Mouse (Mus musculus): ENCODE measurements around the gene Zswim9. TPM values are rescaled to one million over a fixed set of nuclear protein-coding genes. Genes with fewer than 3 reads are reported as not detected.

Gene Zswim9
- polyA plus RNA-seq, 1 experiment from 2014 or later = 3.7 TPM

DNA sequence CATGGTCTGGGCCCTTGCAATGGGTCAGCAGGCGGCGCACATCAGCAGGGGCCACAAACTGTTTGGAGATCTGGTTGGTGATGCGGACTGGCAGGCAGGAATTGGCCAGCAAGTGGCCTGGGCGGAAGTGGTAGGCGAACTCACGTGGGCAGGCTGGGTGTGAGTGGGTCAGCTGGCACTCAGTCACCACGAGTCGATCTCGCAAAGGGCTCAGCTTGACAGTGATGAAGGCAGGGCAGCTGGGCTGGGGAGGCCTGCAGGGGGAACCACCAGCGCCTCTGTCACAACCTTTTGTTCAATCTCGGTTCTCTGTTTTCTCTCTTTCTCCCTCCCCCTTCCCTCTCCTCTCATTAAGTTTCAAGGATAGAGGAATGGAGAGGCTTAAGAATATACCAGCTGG, 9.1 kb downstream of the Zswim9 start:
- DNase-seq (ENCODE audit: low spot score) = no peak

DNA sequence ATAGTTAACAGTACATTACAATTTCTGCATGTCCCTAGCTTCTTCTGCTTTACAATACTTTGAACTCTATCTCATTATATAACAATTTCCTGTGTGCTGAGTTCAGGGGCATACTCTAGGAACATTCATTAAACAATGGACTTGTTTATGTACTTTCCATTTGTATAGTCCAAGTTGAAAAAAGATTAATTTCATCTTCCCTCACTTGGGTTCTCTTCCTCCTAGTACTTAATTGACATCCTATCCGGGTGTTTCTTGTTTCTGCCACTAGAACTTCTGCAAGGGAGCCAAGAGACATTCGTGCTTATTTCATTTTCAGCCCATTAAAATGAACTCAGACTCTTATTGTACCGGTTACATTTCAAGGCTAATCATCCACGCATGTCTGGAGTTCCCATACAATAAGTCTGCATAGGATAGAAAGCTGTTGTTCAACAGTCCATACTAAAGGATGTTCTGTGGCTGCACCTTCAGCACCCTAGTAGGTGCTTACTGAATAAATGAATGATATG, 9.7 kb downstream of the Zswim9 start:
- DNase-seq (ENCODE audit: low spot score) = no peak

DNA sequence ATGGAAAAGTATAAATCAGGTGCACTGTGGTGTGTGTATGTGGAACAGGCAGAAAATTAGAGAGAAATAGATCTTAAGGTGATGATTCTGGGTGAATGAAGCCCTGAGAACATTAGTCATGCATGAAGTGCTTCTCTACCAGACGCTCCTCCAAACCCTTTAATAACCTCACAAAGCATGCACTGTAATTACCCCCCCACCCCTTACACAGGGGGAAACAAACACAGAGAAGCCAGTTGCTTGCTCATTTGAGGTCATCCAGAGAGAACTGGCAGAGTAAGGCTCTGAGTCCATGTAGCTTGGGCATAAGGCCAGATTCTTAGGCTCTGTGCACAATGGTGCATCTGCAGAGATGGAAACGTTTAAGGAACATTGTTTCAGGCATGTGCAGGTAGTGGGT, 14.1 kb downstream of the Zswim9 start:
- no peak for DNase-seq (ENCODE audit: low spot score)

DNA sequence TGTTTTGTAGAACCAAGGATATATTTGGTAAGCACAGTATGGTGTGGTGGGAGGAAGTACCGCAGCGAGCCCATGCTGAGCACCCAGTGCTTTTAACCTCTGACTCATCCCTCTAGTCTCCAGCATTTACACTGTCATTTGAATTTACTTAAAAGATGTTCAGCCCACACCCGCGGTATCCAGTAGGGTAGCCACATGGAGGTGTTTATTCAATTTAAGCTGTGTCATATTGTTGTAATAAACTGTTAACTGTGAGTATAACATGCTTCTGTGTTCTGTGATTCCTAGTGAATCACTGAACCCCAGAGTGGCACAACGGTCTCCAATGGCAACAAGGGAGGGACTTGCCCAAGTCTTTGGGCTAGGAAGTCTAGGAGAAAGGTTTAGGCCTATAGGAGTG, 14.7 kb downstream of the Zswim9 start:
- no peak for DNase-seq (ENCODE audit: low spot score)

DNA sequence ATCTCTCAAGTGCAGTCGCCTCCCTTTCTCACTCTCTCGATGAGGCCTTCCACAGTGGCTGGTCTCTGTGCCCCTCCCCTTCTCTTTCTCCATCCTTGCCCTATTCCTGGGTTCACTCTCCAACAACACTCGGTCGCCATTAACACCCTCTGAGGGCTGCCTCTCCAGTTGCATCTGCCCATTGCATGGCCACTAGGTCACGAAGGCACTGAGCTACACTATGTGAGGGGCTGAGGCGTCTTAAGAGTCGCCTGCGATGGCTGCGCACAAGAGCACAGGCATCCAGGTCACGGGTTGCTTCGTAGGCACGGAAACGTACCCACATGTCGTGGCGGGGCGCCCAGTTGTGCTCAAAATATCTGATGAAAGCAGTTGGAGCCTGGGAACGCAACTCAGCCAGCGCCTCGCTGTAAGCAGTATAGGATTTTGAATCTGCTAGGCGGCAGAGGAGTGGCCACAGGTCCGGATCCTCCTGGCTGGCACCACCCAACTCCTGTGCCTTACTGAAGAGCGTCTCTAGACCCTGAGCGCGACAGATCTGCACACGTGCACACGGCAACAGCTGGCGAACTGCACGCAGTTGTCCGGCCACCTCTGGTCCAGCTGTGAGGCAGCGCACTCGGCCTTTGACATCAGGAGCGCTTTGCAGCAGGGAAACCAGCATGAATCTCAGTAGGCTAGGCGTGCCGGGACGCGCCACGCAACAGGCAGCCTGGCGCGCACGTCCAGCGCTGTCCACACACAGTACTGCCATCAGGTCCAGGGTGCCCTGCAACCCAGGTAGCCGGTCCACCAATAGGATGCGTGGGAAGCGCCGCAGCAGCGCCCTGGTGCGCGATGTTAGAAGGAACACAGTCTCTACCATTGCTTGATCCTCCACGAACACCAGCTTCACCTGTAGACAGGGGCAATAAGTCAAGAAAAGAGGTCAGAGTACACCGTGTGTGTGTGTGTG, 17.5 kb downstream of the Zswim9 start:
- DNase-seq (ENCODE audit: low spot score) = no peak

DNA sequence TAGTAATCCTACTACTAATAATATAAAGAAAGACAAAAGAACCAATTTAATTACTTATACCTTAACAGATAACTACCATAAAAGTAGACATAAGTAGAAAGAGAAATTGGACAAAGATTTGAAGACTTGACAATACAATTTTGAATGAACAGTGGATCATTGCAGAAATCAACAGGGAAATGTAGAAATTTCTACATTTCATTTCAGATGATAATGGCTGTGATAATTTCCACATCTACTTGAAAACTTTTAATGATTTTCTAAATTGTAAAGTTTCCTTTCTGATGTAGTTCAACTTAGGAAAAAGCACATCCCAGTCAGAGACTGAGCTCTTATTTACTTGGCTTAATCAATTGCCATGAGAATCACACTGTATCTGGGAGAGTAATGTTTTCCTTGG, 65.8 kb downstream of the Zswim9 start, which contains the start of gene Vmn1r89:
Vmn1r89 (plus strand) TSS at position 301 of the 400 bp plus-strand sequence.
- DNase-seq (ENCODE audit: low spot score) = no peak

Other genes with a start within 250 kb of the Zswim9 start
- gene Chmp2a, start 243.9 kb downstream of the Zswim9 start, polyA plus RNA-seq (2015; fragmentation: Nextera tagmentation; extraction: Ambion mirVana) = 226 and 230 TPM in 2 replicates
- 90.8 and 91.5 TPM in 2 replicates for gene Ube2m, start 240.4 kb downstream of the Zswim9 start, polyA plus RNA-seq (2015; fragmentation: Nextera tagmentation; extraction: Ambion mirVana)
- 1.1 and 1.6 TPM in 2 replicates for gene Mzf1, start 224.0 kb downstream of the Zswim9 start, polyA plus RNA-seq (2015; fragmentation: Nextera tagmentation; extraction: Ambion mirVana)
- not detected in 2 replicates for gene Vmn1r85, start 183.5 kb downstream of the Zswim9 start, polyA plus RNA-seq (2015; fragmentation: Nextera tagmentation; extraction: Ambion mirVana)
- gene Vmn1r86, start 158.8 kb downstream of the Zswim9 start, polyA plus RNA-seq (2015; fragmentation: Nextera tagmentation; extraction: Ambion mirVana) = not detected in 2 replicates
- not detected in 2 replicates for gene Vmn1r87, start 138.6 kb downstream of the Zswim9 start, polyA plus RNA-seq (2015; fragmentation: Nextera tagmentation; extraction: Ambion mirVana)
- gene Vmn1r88, start 119.2 kb downstream of the Zswim9 start, polyA plus RNA-seq (2015; fragmentation: Nextera tagmentation; extraction: Ambion mirVana) = not detected in 2 replicates
- not detected in 2 replicates for gene Vmn1r89, start 65.7 kb downstream of the Zswim9 start, polyA plus RNA-seq (2015; fragmentation: Nextera tagmentation; extraction: Ambion mirVana)
- 125 and 129 TPM in 2 replicates for gene Lig1, start 1.4 kb downstream of the Zswim9 start, polyA plus RNA-seq (2015; fragmentation: Nextera tagmentation; extraction: Ambion mirVana)
- gene Pla2g4c, start 45.9 kb upstream of the Zswim9 start, polyA plus RNA-seq (2015; fragmentation: Nextera tagmentation; extraction: Ambion mirVana) = 0.55 and 0.60 TPM in 2 replicates
- gene Cabp5, start 119.4 kb upstream of the Zswim9 start, polyA plus RNA-seq (2015; fragmentation: Nextera tagmentation; extraction: Ambion mirVana) = not detected in 2 replicates
- gene Bsph1, start 172.1 kb upstream of the Zswim9 start, polyA plus RNA-seq (2015; fragmentation: Nextera tagmentation; extraction: Ambion mirVana) = not detected in 2 replicates